Mouse (Mus musculus): ENCODE results near the gene Ndufs7.

Gene Ndufs7

DNA sequence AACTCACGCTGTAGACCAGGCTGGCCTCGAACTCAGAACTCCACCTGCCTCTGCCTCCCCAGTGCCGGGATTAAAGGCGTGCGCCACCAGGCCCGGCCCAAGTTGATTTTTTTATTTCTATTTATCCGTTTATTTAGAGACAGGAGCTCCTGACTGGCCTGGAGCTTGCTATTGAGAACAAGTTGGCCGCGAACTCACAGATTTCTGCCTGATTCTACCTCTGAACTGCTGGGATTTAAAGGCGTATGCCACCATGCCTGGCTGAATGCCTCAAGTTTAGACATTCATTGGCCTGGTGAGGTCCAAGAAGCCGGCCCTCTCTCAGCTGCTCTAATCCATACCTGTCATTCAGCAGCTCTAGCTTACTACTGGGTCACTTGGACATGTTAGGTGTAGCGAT is 13.2 kb downstream of the Ndufs7 start:
- no peak for DNase-seq (ENCODE audit: low spot score in 2 of 2)

DNA sequence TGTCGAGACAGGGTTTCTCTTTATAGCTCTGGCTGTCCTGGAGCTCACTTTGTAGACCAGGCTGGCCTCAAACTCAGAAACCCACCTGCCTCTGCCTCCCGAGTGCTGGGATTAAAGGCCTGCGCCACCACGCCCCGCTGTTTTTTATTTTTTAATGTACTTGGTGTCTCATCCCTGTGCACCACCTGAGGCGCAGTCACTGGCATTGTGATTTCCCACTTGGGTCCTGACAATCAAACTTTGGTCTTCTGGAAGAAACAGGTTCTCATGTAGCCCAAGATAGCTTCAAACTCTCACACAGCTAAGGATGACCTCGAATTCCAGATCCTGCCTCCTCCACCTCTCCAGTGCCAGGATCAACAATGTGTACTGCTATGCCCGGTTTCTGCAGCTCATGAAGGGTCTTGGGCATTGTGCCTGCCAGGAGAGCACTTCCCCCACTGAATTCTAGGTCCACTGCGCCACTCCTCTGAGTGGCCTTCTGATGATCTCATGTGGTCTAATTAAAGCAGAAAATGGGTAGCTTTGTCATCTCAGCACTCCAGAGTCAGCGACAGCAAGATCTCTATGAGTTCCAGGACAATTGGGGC is 13.9 kb downstream of the Ndufs7 start:
- DNase-seq (ENCODE audit: low spot score in 2 of 2) = no peak

DNA sequence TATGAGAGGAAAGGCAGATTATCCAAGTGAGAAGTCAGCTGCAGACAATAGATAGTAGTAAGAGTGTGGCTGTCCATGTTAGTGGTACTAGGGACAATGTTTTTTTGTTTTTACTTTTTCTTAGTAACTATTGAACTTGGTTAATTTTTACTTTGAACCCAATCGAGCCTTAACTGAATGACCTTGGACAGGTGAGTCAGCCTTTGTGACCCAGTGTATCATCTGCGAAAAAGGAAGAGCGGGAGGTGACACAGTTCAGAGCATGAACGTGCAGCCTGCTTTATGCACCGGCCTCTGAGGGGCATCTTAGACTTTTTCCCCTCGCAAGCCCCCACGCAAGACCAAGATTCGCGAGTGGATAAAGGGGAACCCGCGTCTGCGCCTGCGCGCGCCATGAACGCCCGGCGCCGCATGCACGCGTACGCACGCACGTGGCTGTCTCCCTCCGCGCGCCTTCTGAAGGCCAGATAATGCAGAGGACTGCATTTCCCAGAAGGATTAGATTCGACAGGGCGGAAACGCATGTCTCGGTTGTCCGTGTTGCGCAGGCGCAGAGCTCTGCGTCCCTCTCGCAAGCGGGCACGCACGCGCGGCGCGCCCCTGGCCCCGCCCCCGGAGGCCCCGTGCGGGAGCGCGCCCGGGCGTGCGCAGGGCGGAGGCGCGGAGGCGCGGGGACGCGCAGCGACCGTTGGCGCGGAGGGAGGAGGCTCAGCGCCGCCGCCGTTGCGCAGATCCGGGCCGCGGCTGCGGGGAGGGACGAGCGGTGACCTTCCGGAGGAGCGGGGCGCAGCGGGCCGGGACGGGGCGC is 15.6 kb downstream of the Ndufs7 start:
- DNase-seq (ENCODE audit: low spot score in 2 of 2) = peak; percentile 98 to 99

DNA sequence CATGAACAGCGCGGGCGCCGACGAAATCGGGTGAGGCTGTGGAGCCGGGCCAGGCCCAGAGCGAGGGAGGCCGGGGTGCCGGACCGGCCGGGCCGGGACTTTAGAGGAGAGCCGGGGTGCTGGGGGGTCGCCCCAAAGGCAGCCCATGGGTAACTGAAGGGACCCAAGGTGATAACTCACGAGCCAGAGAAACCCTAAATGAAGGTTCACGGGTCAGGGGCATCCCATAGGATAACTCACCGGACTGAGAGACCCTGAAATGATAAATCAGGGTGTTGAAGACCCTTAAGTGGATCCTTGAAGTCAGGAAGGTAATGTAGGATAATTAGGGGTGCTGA is 16.2 kb downstream of the Ndufs7 start:
- DNase-seq (ENCODE audit: low spot score in 2 of 2) = no peak

DNA sequence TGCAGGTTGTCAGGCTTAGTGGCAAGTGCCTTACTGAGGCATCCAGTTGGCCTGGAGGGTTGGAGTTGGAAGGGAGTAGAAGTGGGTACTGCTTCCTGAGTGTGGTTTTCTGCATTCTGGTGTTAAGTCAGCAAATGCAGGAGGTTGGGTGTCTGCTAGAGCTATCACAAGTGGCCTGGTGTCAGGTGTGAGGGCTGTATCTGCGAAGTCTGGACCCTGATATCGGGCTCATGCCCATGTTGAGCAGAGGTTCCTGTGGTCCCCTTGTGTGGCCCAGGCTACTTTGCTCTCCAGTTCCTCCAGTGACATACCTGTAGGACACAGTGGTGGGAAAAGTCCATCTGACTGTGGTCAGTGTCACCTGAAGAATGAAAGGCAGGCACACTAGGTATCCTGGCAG is 21.2 kb downstream of the Ndufs7 start:
- no peak for DNase-seq (ENCODE audit: low spot score in 2 of 2)

DNA sequence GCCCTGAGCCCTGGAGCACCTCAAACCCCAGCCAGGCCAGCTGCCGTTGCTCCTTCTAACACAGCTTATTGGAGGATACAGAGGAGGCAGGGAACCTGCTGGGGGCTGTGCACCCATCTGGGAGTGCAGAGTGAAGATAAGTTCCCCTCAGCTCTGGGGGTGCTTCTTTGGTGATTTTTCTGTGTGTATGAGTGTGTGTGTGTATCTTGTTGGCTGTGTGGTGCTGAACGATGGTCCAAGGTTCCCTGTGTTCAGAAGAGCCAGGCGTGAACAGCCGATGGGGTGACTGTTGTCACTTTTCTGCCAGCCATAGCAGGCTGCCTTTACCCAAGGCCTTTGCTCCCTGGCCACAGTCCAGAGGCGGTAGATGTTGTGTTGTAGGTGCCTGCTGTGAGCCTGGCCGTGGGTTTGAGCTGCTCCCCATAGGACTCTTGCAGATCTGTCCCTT is 21.8 kb downstream of the Ndufs7 start:
- DNase-seq (ENCODE audit: low spot score in 2 of 2) = no peak

DNA sequence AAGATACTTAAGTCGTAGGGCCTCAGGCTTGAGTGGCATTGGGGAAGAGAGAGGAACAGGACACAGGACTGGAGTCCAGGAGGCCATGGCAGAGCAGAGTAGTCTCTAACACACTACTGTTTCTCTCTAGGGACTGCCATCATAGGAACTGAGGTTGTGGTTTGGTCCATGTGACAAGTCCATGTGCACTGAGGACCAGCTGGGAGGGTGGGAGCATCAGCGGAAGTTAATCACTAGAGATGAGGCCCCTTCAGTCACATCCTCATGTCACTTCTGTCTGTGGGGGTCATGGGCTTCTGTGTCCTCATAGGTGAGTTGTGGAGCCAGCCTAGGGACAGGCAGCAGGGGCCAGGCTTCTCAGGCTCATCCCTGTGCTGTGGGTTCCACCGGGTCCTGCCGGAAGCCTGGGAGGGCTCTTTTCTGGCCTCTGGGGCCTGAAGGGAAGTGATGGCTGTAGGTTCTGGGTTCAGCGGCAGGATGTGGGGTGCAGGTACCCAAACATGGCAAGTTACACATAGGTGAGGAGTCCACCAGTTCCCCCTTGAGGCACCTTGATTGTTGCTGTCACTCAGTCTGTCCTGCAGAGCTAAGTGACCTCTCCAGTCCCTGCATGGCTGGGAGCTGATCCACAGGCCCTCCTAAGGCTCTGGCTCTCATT is 22.4 kb downstream of the Ndufs7 start:
- DNase-seq (ENCODE audit: low spot score in 2 of 2) = no peak

DNA sequence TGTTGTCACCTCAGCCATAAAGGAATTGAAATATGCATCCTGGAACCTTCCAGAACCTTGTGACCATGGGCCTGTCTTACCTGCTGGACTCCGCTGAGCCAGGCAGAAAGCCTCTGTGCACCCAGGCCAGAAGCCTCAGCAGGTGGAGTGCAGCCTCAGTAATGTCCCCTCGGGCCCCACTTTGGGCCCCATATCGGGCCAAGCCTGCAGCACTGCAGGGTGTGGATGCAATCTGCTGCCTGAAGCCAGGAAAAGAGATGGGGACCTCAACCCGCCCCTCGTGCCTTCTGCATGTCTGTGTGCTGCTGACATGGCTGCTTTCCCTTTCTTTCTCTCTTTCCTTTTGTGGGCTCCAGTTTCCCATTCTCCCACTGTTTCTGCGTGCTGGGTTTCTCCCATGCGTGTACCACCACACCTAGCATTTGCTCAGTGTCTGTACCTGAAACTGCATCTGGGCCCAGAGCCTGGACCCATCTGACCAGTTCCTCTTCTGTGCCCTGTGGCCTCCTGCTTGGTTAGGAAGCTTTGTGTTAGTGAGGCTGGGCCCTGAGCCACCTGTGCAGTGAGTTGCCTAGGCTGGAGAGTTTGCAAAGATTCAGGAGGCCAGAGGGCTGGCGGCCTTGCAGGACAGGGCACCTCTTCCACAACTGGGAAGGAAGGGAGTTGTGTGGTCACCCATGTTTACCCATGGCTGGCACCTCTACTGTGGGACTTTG is 23.1 kb downstream of the Ndufs7 start:
- DNase-seq (ENCODE audit: low spot score in 2 of 2) = no peak

DNA sequence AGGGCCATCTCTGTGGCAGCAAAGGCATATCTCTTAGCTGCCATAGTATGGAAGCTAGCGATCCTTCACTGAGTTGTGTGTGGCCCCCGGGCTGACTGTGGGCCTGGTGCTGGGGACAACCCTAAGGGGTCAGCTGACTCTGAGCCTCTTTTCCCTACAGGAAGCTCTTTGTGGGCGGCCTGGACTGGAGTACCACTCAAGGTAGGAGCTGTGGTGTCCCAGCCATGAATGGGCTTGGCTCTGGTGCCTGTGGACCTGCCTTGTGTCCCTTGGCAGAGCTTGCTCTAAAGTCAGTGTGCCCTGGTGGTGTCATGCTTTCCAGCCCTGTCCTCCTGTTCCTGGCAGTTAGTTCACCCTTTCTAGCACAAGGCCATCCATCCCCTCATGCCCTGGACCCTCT is 24.9 kb downstream of the Ndufs7 start:
- no peak for DNase-seq (ENCODE audit: low spot score in 2 of 2)

DNA sequence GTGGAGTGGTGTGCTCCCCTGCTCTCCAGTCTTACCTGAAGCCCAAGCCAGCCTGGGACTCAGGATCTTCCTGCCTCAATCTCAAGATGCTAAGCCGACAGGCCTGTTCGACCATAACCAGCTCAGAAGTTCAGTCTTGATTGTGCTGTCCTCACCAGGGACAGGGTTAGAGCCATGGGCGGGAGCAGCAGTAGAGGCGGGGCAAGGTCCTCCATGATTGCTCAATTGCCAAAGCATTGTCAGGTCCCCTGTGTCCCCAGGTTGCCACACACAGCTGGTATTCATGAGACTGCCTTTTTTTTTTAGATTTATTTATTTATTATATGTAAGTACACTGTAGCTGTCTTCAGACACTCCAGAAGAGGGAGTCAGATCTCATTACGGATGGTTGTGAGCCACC is 27.3 kb downstream of the Ndufs7 start:
- DNase-seq (ENCODE audit: low spot score in 2 of 2) = no peak

DNA sequence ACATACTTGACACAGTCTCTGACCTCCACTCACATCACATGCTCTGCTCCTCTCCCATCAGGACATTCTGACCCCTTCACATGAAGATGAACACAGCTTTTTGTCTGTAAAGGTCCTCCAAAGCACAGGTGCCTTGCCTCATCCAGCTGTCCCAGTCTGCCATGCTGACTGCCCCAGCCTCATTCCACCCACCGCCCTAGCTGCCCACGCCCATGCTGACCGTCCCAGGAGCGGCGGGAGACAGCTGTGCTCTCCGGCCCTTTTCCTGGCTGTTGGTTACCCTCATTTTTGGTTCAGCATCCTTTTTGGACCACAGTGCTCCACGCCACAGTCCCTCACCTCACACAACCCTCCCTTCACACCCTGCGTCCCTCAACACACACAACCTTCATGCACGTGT is 29.5 kb downstream of the Ndufs7 start:
- DNase-seq (ENCODE audit: low spot score in 2 of 2) = no peak

DNA sequence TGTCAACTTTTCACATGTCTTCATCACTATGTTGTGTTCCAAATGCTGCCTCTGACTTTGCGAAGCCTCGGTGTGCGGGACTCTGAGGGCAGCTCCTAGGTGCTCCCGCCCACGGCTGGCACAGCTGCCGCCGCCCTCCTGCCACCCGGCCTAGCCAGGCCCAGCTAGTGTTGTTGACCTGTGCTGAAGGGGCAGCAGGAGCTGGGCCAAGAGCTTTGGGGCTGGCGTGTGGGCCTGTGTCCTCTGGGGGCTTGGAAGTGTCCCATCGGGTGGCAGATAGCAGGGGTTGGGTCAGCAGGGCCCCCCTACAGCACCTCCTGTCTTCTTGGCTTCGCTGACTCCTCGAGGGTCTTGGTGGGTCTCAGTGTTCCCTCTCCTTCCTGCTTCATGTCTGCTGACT is 30.4 kb downstream of the Ndufs7 start:
- DNase-seq (ENCODE audit: low spot score in 2 of 2) = no peak

DNA sequence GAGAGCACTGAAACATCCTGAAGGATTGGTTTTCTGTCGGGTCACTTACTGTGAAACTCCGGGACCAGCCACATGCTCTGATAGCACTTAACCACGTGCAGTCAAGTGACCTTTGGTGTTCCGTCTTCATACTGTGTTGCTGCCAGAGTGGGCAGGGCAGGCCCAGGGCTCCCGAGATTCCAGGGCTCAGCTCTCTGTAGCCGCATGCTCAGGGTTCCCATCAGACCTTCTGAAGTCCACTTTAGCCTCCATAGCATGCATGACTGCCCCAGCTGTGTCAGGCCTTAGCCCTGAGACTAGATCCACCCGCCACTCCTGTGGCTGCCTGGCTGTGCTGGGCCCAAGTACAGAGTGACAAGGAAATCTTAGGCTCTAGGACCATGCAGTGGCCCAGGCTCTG is 32.4 kb downstream of the Ndufs7 start:
- no peak for DNase-seq (ENCODE audit: low spot score in 2 of 2)

DNA sequence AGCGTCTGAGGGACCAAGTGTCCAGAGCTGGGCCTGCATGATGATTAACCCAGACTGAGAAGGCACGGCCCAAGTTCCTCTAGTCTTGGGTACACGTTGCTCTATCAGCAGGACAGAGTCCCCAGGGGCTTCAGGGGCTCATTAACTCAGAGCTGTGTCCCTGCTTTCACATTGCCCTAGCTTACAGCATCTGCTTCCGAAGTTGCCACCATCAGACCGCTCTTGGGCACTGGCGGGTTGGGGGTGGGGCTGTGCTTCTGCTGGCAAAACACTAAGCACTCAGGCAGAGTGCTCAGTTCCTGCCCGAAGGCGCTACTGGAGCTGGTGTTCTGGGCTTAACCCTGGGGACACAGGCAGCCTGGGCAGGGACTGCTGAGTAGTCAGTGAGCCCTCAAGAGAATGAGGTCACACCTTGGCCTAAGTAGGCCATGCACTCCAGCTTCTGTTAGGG is 33.0 kb downstream of the Ndufs7 start:
- DNase-seq (ENCODE audit: low spot score in 2 of 2) = no peak

DNA sequence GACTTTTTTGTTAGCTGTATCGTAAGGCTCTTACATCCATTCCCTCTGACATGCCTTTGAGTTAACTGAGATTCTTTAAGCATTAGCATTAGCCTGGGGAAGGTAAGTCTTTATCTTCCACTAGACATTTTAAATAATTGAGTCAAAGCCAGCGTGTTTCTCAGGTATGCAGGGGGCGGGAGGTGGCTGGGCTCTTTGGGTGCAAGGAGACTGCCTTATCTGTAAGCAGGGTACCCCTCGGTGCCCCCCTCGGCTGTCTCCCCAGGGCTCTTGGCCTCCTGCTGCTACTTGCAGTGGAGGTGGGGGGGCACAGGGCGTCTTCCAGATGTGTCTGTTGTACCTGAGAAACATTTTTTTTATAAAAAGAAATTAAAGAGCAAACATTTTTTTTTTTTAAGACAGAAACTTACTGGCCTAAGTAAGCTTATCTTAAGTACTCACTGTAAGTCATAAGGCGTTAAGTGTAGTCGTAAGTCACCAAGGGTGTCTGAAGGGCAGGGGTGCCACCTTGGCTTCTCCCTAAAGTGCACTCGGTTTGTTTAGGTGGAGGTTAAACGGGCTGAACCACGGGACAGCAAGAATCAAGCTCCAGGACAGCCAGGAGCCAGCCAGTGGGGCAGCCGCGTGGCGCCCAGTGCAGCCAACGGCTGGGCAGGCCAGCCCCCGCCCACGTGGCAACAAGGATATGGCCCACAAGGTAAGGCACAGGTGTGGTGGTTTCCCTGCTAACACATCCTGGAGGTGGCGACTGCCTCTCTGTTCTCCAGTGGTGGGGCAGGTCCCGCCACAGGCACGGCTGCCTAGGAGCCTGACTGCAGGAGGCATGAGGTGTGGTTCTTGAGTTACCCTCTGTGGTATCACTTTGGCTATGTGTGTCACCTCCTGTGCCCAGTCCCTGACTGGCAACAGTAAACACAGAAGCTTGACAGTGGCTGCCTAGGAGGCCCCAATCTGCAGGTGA is 33.8 kb downstream of the Ndufs7 start:
- DNase-seq (ENCODE audit: low spot score in 2 of 2) = no peak

DNA sequence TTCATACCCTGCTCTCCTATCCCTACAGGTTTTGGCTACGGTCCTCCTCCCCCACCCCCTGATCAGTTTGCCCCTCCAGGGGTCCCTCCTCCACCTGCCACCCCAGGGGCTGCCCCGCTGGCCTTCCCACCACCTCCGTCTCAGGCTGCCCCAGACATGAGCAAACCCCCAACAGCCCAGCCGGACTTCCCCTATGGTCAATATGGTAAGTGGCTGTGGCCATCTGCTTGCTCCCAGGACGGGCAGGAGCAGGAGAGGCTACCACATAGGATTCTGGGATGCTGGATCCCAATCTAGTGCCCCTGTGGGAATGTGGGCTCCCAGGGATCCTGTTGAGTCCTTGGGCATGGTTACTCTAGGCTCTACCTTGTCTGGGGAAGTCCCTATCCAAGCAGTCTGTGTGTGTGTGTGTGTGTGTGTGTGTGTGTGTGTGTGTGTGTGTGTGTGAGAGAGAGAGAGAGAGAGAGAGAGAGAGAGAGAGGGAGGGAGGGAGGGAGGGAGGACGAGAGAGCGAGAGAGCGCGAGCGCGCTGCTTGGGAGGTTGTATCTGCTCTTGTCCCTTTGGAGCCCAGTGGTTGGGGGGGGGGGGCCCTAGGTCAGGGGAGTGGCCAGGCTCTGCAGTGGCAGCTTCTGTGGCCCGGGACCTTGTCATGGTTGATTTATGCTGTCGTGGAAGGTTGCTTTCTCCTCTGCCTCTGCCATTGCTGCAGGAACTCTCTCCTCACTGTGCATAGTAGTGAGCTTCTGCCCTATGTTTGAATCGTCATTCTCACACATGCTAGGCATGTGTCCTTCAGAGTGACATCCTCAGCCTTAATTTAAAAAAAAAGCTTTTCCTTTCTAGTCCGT is 36.5 kb downstream of the Ndufs7 start:
- no peak for DNase-seq (ENCODE audit: low spot score in 2 of 2)

DNA sequence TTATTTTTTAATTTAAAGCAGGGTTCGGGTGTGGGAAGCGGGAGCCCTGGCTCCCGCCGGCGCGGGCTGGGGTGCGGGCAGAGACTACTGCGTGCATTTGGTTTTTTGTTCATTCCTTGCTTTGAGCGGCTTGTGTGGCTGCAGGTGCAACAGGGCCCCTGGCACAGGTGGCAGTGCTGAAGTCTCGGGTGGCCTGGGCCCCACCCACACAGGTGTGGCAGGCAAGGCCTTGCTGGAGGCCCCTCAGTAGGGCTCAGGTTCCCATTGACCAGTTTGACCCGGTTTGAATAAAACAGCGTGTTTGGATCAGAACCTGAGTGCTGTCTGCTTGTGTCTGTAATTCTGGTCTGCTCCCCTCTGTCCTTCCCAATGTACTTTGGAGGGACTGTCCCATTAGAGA is 39.2 kb downstream of the Ndufs7 start:
- no peak for DNase-seq (ENCODE audit: low spot score in 2 of 2)

DNA sequence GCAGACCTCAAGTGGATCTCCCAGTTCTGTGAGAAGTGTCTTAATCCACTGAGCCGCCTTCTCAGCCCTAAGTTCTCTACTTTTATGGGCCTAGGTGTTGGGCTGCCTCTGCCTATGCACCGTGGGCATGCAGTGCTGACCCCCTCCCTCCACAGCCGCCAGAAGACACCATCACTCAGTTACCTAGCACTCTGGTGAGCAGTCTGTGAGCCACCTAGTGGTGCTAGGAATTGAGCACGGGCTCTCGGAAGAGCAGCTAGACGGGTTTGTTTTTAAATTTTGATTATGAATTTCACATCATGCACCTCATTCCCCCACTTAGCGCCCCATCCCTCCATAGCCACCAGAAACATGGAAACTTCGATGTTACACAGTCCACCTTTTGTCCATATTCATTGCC is 39.7 kb downstream of the Ndufs7 start:
- DNase-seq (ENCODE audit: low spot score in 2 of 2) = no peak

DNA sequence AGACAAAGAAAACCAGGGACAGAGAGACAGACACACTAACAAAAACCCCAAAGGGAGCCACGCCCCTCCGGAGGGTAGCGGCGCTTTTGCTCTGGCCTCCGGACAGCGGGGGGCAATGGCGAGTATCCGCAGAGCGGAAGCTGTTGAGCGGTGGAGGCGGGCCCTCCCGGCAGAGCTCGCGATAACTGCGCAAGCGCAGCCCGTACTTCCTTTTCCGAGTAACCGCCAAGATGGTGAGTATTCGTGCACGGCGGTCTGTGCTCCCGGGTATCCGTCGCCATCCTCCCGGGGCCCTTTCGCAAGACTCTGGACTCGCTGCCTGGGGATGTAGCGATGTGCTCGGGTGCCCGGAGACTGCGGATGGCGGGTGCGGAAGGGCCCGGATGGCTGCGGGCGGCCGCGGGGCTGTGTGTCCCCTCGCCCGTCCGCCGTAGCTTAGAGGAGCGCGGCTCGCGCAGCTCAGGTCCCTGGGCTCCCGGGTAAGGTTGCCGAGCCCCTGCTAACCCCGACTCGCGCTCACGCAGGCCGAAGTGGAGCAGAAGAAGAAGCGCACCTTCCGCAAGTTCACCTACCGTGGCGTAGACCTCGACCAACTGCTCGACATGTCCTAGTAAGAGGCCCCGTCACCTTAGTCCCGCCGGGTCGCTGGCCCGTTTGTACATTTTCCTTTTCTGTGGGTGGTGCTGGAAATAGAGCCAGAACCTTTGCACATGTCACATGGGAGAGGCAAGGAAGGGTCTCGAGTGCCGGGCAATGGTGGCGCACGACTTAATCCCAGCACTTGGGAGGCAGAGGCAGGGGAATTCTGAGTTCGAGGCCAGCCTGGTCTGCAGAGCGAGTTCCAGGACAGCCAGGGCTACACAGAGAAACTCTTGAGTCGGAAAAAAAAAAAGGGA is 43.6 kb downstream of the Ndufs7 start, which contains the start of gene Rps15:
TSS of gene Rps15 (plus strand) at position 203 of the 896 bp plus-strand sequence.
- peak; percentile 87 to 93 for DNase-seq (ENCODE audit: low spot score in 2 of 2)

All from frontal cortex, postnatal 10 days (tissue).